Mouse (Mus musculus) megakaryocyte, adult 5-6 weeks (primary cell): ENCODE measurements around the gene Vps45. TPM values are rescaled to one million over a fixed set of nuclear protein-coding genes. Genes with fewer than 3 reads are reported as not detected.
"Not testable (repeated sequence)": the region's sequence is repeated elsewhere in the genome, so short reads cannot be mapped to it uniquely, and the experiment has no call there.

Source experiments
- ATAC-seq: 2 replicates; pipeline ENCODE4 v1.8.0; 2016; ENCODE audit warnings: mild to moderate bottlenecking, inconsistent platforms; ENCODE audit not compliant: poor library complexity, severe bottlenecking
- total RNA-seq, 2 experiments: library from RNA; stranded (forward) in 1 of 2; stranded (reverse) in 1 of 2; fragments of 153-499, 151-499 nt in 1 of 2; fragments of 221-1000, 200-1000 nt in 1 of 2; gene quantifications; 2 replicates each; pipeline versions ENCODE4 v1.2.3 to v1.2.4; 2015 to 2017

Vps45 gene
- total RNA-seq, 2 experiments from 2014 or later, result 9.5 to 31.2 TPM

- ATAC-seq, result peak; percentile 68
Observed at GRCm38 (mm10) chr3:96081006-96081405, 22.7 kb upstream of the Vps45 start.

- no peak for ATAC-seq
Observed at GRCm38 (mm10) chr3:96078711-96079110, 20.4 kb upstream of the Vps45 start.

- no peak for ATAC-seq
Observed at GRCm38 (mm10) chr3:96078066-96078465, 19.8 kb upstream of the Vps45 start.

DNA sequence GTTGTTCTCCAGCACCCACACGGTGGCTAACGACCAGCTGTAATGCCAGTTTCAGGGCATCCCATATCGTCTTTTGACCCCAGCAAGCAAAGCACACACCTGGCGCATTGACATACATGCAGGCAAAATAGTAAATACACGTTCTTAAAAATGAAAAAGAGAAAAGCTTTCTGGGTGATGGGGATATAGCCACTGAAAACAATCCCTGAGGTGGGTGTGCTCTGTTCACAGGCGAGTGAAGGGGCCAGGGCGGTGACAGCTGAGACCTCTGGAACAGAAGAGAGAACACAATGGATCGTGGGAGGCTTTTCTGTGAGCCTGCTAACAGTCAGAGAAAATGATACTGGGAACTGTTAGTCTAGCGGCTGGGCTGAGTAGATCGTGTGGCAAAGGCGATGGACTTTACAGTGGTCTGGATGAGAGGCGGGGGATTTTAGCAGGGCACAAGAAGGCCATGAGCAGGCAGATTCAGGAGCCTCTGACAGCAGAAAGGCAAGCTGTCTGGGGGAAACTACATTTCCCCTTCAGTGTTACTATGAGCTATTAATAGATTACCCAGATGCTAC lies 14.7 kb upstream of the Vps45 start:
- ATAC-seq, result no peak

- no peak for ATAC-seq
Observed at GRCm38 (mm10) chr3:96070241-96070640, 12.0 kb upstream of the Vps45 start.

GRCm38 (mm10) chr3:96069542-96069941 lies 11.3 kb upstream of the Vps45 start:
- ATAC-seq, result no peak

DNA sequence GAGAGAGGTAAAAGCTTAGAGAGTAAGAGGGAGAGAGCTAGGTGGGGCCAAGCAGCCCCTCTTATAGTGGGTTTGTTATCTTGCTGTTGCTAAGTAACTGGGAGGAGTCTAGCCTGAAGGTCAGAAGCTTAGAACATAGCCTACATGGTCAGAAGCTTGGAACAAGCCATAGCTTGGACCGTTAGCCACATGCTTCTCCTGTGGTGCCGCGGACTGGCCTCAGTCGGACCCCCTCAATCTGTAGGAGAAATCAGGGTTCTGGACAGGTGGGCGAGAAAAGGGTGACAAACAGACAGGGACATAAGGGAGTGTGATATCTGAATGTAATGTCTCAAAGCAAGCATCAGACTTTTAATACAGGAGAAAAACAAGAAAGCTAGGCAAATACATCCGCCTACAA lies 10.8 kb upstream of the Vps45 start:
- ATAC-seq, result no peak

- ATAC-seq, result no peak
Observed at GRCm38 (mm10) chr3:96066741-96067140, 8.5 kb upstream of the Vps45 start.

GRCm38 (mm10) chr3:96065754-96066375 lies 7.6 kb upstream of the Vps45 start:
- no peak for ATAC-seq

DNA sequence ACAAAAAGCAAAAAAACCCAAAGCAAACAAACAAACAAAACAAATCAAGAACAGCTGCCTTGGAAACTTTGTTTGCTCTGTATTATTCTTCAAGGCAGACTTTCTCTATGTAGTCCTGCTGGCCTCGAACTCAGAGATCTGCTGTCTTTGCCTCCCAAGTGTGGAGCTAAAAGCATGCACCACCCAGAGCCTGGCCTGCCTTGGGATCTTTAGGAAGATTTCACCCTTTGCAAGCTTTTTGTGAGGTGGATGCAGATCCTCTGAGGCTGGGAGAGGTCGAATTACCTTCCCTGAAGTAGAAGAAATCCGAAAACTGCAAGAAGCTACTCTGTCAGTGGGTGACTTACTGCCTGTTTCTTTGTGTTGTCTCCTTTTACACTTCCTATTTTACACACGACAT lies 6.9 kb upstream of the Vps45 start:
- no peak for ATAC-seq

GRCm38 (mm10) chr3:96064217-96064616 lies 6.0 kb upstream of the Vps45 start:
- no peak for ATAC-seq

- no peak for ATAC-seq
Observed at GRCm38 (mm10) chr3:96063299-96063698, 5.0 kb upstream of the Vps45 start.

DNA sequence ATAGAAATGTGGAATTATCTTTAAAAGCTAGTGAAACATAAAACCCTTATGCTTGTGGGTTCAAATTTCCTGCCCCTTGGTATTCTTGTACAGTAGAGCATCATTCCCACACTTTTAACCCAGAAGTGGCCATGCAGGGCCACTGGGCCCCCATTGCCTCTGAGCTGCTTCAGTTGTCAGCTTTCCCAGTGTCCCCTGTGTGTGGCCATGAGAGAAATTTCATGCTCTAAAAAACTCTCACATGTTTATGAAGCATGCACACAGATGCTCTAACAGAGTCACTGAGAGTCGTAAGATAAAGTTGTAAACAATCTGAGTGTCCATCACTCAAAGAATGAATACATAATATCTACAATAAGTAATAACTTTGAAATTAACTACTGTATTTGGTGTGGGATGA lies 1.9 kb upstream of the Vps45 start:
- ATAC-seq, result no peak

GRCm38 (mm10) chr3:96057747-96058204 lies 490 bp downstream of the Vps45 start:
- peak; percentile 94 for ATAC-seq

GRCm38 (mm10) chr3:96056031-96056430 lies 2.2 kb downstream of the Vps45 start:
- no peak for ATAC-seq

DNA sequence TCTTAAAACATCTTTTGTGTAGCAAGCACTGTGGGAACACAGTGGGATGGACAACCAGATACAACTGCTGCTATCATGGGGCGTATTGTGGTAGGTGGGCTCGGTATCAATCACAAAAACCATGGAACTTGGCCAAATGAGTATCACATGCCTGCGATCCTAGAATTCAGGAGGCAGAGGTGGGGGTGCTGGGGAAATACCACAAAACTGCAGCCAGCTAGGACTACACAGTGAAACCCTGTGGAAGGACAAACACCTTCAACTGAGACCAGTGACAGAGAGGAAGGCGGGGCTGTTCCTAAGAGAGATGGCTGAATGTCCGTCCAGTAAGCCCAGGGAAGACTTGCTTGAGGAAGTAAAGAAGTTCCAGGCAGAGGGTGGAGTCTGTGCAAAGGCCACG lies 3.0 kb downstream of the Vps45 start:
- ATAC-seq, result no peak

DNA sequence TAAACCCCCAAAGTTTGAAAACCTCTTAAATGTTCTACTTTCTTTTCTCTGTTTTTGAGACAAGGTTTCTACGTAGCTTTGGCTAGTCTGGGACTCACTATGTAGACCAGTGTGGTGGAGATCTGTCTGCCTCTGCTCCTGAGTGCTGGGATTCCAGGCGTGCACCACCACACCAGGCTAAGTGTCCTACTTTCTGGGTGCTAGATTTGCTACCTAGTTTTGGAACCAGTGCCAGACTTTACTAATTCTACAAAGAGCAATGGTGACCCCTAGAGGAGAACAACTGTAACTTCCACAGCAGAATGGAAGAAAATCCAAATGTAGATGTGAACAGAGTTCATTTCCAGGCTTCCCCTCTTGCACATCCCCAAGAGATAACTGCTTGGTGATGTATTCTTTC lies 6.4 kb downstream of the Vps45 start:
- ATAC-seq, result peak; percentile 75

DNA sequence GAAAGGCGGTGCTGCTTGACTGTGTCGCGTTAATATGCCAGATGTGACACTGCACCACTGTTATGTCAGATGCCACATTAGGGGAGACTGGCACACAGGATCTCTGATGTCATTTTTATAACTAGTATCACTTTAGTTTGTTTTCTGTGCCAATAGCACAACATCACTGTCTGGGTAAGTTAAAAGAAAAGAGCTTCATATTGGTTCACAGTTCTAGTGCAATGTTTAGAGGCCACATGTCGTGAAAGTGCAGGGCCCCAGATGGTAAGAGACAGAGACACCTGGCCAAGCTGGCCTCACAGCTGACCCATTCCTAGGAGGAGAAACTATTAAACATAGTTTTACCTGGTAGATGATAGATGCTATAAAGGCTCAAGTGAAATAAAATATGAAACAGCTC lies 7.1 kb downstream of the Vps45 start:
- ATAC-seq, result no peak

GRCm38 (mm10) chr3:96050779-96051178 lies 7.5 kb downstream of the Vps45 start:
- ATAC-seq, result no peak

DNA sequence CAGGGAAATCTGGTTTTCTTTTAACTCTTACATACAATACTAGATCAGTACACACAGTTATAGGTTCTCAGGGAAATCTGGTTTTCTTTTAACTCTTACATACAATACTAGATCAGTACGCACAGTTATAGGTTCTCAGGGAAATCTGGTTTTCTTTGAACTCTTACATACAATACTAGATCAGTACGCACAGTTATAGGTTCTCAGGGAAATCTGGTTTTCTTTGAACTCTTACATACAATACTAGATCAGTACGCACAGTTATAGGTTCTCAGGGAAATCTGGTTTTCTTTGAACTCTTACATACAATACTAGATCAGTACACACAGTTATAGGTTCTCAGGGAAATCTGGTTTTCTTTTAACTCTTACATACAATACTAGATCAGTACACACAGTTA lies 13.7 kb downstream of the Vps45 start:
- ATAC-seq, result not testable (repeated sequence)

GRCm38 (mm10) chr3:96043104-96043503 lies 15.2 kb downstream of the Vps45 start:
- ATAC-seq, result no peak

DNA sequence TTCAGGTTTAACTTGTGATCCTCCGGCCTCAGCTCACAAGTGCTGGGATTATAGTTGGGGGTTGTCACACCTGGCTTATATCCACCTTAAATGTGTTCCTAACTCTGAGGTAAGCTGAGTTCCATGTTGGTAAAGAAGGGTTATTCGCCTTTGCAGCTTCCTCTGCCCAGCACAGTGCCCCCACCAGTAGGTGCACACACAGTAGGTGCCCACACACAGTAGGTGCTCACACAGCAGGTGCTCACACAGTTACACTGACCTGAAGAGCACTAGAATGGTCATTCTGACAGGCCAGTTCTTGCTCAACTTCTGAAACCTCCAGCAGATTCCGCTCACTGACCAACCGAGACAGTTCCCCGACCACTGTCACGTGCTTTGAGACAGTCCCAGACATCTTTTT lies 17.2 kb downstream of the Vps45 start:
- no peak for ATAC-seq

DNA sequence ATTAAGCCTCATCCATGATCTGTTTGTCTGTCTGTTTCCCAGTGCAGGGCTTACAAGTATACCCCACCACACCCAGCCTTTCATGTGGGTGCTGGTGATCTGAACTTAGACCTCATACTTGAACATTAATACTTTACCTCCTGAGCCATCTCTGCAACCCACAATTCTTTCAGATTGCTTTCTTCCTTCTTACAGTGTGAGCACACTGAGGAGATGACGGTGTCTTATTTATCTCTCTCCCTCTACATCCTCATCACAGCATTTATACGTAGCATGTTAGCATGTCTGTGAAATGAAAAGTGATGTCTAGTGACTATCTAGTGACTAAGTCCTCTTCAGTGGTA lies 17.6 kb downstream of the Vps45 start:
- ATAC-seq, result no peak
